Mouse (Mus musculus) spleen, adult 2 months (tissue): Measurements from ENCODE around the gene Cck.

Experiments
- CTCF ChIP-seq: fragments of 200-500 bp; IDR thresholded peaks from 2 replicates; pipeline ENCODE4 v1.5.1; 2011; ENCODE audit warnings: mild to moderate bottlenecking, inconsistent platforms; ENCODE audit not compliant: insufficient read depth, insufficient read length, insufficient replicate concordance; ENCODE audit errors: extremely low read depth
- POLR2A ChIP-seq: fragments of 200-500 bp; IDR thresholded peaks from 2 replicates; pipeline ENCODE4 v1.6.1; 2011; ENCODE audit warnings: low read depth, low read length, inconsistent platforms

DNA sequence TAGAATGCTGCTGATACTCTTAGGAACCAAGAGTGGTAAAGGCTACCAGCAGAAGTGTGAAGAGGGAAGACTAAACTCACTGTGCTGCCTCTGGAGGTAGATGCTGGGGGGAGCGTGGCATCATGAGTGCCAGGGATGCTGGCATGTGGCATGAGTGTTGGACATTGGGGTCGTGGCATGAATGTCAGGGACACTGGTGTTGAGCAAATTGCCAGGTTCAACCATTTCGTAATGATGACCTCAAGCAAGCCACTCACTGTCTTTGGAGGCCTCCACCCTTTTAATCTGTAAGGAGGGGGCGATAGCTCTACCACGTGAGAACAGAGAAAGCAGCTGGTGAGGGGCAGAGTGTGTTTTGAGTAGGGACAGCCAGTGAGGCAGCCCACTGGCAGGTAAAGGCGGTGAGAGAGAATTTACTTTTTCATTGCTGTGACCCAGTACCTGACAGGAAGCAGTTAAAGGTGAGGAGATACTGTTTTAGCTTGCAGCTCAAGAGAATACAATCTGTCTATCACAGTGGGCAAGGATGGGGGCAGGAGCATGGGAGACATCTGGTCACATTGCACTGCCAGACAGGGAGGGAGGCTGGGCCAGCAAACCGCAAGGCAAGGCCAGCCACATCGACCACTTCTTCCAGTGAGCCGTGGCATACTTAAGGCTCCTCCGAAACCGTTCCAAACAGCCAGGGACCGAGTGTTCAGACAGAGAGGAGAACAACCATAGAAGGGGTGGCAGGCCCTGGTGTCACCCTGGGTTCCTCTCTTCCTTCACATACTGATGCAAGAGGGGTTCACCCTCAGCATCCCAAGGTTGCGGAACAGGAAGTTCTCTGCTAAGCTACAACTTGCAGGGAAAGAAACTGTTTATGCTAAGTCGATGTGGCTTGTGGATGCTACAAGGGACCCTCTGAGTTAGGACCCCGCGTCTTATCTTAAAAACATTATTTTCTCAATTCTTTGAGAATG is 19.7 kb downstream of the Cck start:
- TF ChIP-seq POLR2A (no peak), CTCF (no peak)
